Mouse (Mus musculus) G1E (cell line): ENCODE data around the gene Sprr2h.

Source experiments
- CTCF ChIP-seq: IDR thresholded peaks from 2 replicates; pipeline ENCODE4 v1.5.1; 2012; ENCODE audit warnings: low read depth, low read length, inconsistent platforms, mixed read lengths
- GATA1 ChIP-seq: IDR thresholded peaks from 2 replicates; pipeline ENCODE4 v1.6.1; 2012; ENCODE audit warnings: borderline replicate concordance, low read length, inconsistent platforms, mixed read lengths

DNA sequence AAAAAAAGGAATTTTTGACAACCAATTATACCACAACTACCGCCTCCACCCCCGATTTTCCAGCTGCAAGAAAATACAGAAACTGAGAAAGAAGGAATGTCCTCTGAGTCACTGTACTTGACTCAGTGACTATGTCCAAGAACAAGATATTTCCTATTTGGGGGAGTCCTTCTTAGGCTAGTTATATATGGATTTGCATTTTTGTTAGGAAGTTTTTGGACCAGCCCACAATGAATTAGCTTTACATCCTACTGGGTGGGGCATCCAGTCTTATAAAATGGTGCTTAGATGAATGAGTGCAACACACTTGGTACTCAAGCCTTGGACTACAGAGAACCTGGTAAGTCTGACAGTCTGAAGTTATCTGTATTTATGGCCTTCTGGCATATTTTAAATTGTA lies 46.8 kb downstream of the Sprr2h start, which contains the start of gene Sprr2k:
- no peak for TF ChIP-seq CTCF
- TF ChIP-seq GATA1, result no peak
